19 mouse cellular contexts compared by ENCODE assay signal in genomic region chr2:156625307-156625706, GRCm38 (mm10). TPM values are rescaled to one million over a fixed set of nuclear protein-coding genes. Genes with fewer than 3 reads are reported as not detected.
DNase-seq lines count a peak whose midpoint lies in the region; ATAC-seq and TF ChIP-seq lines count a peak whose summit lies in the region.
"Had no signal": no experiment of that assay in that cellular context is flagged by ENCODE, and none has a peak within 500 bp of the region (broad histone marks: within the 10 kb centered on the region; RNA-seq: fewer than 3 reads in every experiment).

No protein-coding gene starts in this region.

- H3K9ac ChIP-seq in heart, adult 2 months (ENCODE audit: low read depth, low read length), result peak overlapping the region; percentile 21; the same call in 1 of the 2 replicates
- peak overlapping the region; percentile 33 for H3K9ac ChIP-seq in heart, embryonic 13.5 days
- H3K9ac ChIP-seq in forebrain, embryonic 16.5 days (replicated peaks; ENCODE audit: low read depth, low read length), result no peak overlapping the region
- H3K9ac ChIP-seq in stomach, postnatal 0 days (ENCODE audit: low read length), result no peak overlapping the region
- H3K9ac ChIP-seq: embryonic facial prominence, embryonic 15.5 days; forebrain, embryonic 13.5 days had no signal

- H3K36me3 ChIP-seq in heart, adult 2 months (ENCODE audit: control insufficient read depth, insufficient read depth, low read length), result no peaks in the 10 kb centered on the region
- no peaks in the 10 kb centered on the region for H3K36me3 ChIP-seq in heart, embryonic 13.5 days
- no peaks in the 10 kb centered on the region for H3K36me3 ChIP-seq in forebrain, embryonic 16.5 days (ENCODE audit: control insufficient read depth, insufficient read depth)
- H3K36me3 ChIP-seq in stomach, postnatal 0 days (ENCODE audit: control insufficient read depth, insufficient read depth, low read length), result no peaks in the 10 kb centered on the region
- H3K36me3 ChIP-seq: embryonic facial prominence, embryonic 15.5 days had no signal

- TF ChIP-seq CTCF in gastrocnemius, adult 2 months (IDR thresholded peaks at IDR 0.05), result no peak
- no peak for TF ChIP-seq CTCF in heart, adult 2 months (IDR thresholded peaks at IDR 0.05)
- no peak for TF ChIP-seq CTCF in stomach, postnatal 0 days (IDR thresholded peaks at IDR 0.05; ENCODE audit: low read depth)

- H3K27ac ChIP-seq in gastrocnemius, adult 2 months, result no peak overlapping the region
- H3K27ac ChIP-seq in heart, adult 2 months, result peak overlapping the region; percentile 78
- H3K27ac ChIP-seq in heart, embryonic 13.5 days (replicated peaks), result peak overlapping the region; percentile 74
- no peak overlapping the region for H3K27ac ChIP-seq in forebrain, embryonic 16.5 days (ENCODE audit: low read length)
- H3K27ac ChIP-seq in stomach, postnatal 0 days (replicated peaks), result no peak overlapping the region
- H3K27ac ChIP-seq: embryonic facial prominence, embryonic 15.5 days; forebrain, embryonic 13.5 days had no signal

- peak; percentile 70; the same call in 1 of the 2 replicates for TF ChIP-seq EP300 in heart, adult 2 months (IDR thresholded peaks at IDR 0.05; ENCODE audit: insufficient read depth, low read depth, low read length)
- no peak for TF ChIP-seq EP300 in stomach, postnatal 0 days (optimal IDR thresholded peaks at IDR 0.05)

- no peak overlapping the region for H3K4me3 ChIP-seq in gastrocnemius, adult 2 months
- H3K4me3 ChIP-seq in heart, adult 2 months, result no peak overlapping the region; the same call in 1 of the 2 replicates
- no peak overlapping the region for H3K4me3 ChIP-seq in heart, embryonic 13.5 days
- no peak overlapping the region for H3K4me3 ChIP-seq in forebrain, embryonic 16.5 days (replicated peaks; ENCODE audit: low read length)
- H3K4me3 ChIP-seq in stomach, postnatal 0 days (ENCODE audit: low read depth, low read length), result no peak overlapping the region
- H3K4me3 ChIP-seq: embryonic facial prominence, embryonic 15.5 days; forebrain, embryonic 13.5 days had no signal

- H3K4me2 ChIP-seq in heart, embryonic 13.5 days, result peak overlapping the region; percentile 35
- H3K4me2 ChIP-seq in forebrain, embryonic 16.5 days (ENCODE audit: low read length), result no peak overlapping the region
- H3K4me2 ChIP-seq in stomach, postnatal 0 days (replicated peaks; ENCODE audit: low read depth), result no peak overlapping the region
- H3K4me2 ChIP-seq: embryonic facial prominence, embryonic 15.5 days; forebrain, embryonic 13.5 days; midbrain, embryonic 11.5 days had no signal

- H3K27me3 ChIP-seq in heart, adult 2 months (ENCODE audit: control insufficient read depth, insufficient read depth, low read length), result no peaks in the 10 kb centered on the region
- peaks cover 71% of the 10 kb centered on the region for H3K27me3 ChIP-seq in heart, embryonic 13.5 days (replicated peaks)
- no peaks in the 10 kb centered on the region for H3K27me3 ChIP-seq in forebrain, embryonic 16.5 days (replicated peaks; ENCODE audit: control insufficient read depth, insufficient read depth, low read length)
- H3K27me3 ChIP-seq in stomach, postnatal 0 days (ENCODE audit: control insufficient read depth, insufficient read depth, low read length), result no peaks in the 10 kb centered on the region
- H3K27me3 ChIP-seq: embryonic facial prominence, embryonic 15.5 days; forebrain, embryonic 13.5 days had no signal

- H3K4me1 ChIP-seq in heart, adult 2 months (ENCODE audit: control insufficient read depth, insufficient read depth, low read length), result peaks cover 3% of the 10 kb centered on the region; the same call in 1 of the 2 replicates
- H3K4me1 ChIP-seq in heart, embryonic 13.5 days, result peaks cover 29% of the 10 kb centered on the region
- H3K4me1 ChIP-seq in forebrain, embryonic 16.5 days (replicated peaks; ENCODE audit: control insufficient read depth, insufficient read depth, low read length), result no peaks in the 10 kb centered on the region
- H3K4me1 ChIP-seq in stomach, postnatal 0 days (replicated peaks; ENCODE audit: control insufficient read depth, insufficient read depth), result no peaks in the 10 kb centered on the region
- H3K4me1 ChIP-seq: embryonic facial prominence, embryonic 15.5 days had no signal

- intact Hi-C loops in gastrocnemius, adult 2 months (cut with DNase I), result no loop called here
- intact Hi-C loops in heart, adult 2 months (cut with DNase I), result no loop called here
- intact Hi-C loops in heart, postnatal 36 days (cut with DNase I), result no loop called here

- peaks cover 4% of the 10 kb centered on the region; the same call in 1 of the 2 replicates for H3K9me3 ChIP-seq in heart, embryonic 13.5 days
- H3K9me3 ChIP-seq in forebrain, embryonic 16.5 days (ENCODE audit: control insufficient read depth, low read length), result no peaks in the 10 kb centered on the region
- no peaks in the 10 kb centered on the region for H3K9me3 ChIP-seq in stomach, postnatal 0 days (ENCODE audit: control insufficient read depth, low read length)

- TF ChIP-seq POLR2A in heart, adult 2 months (IDR thresholded peaks at IDR 0.05; ENCODE audit: insufficient read depth, low read depth, low read length), result no peak

- 66% methylated on average over 18 of the region's 18 CpGs for WGBS in heart, adult 2 months
- WGBS in heart, embryonic 13.5 days, result 57% methylated on average over 18 of the region's 18 CpGs
- 92% methylated on average over 18 of the region's 18 CpGs for WGBS in forebrain, embryonic 16.5 days
- WGBS in stomach, postnatal 0 days, result 80% methylated on average over 18 of the region's 18 CpGs

- H3K79me2 ChIP-seq in heart, adult 2 months (replicated peaks; ENCODE audit: control insufficient read depth, insufficient read depth, low read length), result no peaks in the 10 kb centered on the region

- ATAC-seq in heart, embryonic 13.5 days (ENCODE audit: extremely low read depth, insufficient number of reproducible peaks, low FRiP score, low TSS enrichment), result no peak
- no peak for ATAC-seq in forebrain, embryonic 16.5 days
- no peak for ATAC-seq in stomach, postnatal 0 days (ENCODE audit: low FRiP score, low TSS enrichment)
- ATAC-seq: forebrain, embryonic 13.5 days; hindbrain, embryonic 16.5 days had no signal

- DNase-seq in gastrocnemius, adult 2 months, result peak; percentile 34
- no peak for DNase-seq in gastrocnemius, adult 18-20 months (ENCODE audit: low spot score)
- peak; percentile 48 to 75 for DNase-seq in heart, adult 2 months
- DNase-seq in heart, postnatal 36 days, result peak; percentile 24 to 47
- DNase-seq in adipocyte (ENCODE audit: low spot score), result no peak
- no peak for DNase-seq in stomach, postnatal 0 days (ENCODE audit: low spot score)
- DNase-seq: cerebellum, adult 9-11 months; kidney, adult 2 months; kidney, postnatal 4 days; liver; lung, adult 18-20 months; lung, postnatal 4 days; thymus, postnatal 4 days had no signal

RNA-seq across cellular contexts. Expression of gene Dlgap4, which starts 11.8 kb away (rescaled TPM):
- total RNA-seq in gastrocnemius, adult 2 months (2021), result 10 to 100 TPM; 43.5 to 55.3 TPM
- total RNA-seq in gastrocnemius, adult 18-20 months (2021), result 10 to 100 TPM; 46.8 to 62.9 TPM
- total RNA-seq in heart, adult 2 months (2021), result 10 to 100 TPM; 31.3 to 32.5 TPM
- polyA plus RNA-seq in heart, adult 2 months (2012; rRNA removed), result 61.0 and 61.5 TPM in 2 replicates
- polyA plus RNA-seq in heart, embryonic 13.5 days (2015; fragmentation: Nextera tagmentation; extraction: Ambion mirVana), result 51.9 and 53.5 TPM in 2 replicates
- 10 to 100 TPM; 35.5 to 38.2 TPM for total RNA-seq in heart, postnatal 36 days (2021)
- polyA plus RNA-seq in forebrain, embryonic 16.5 days (2015; fragmentation: Nextera tagmentation; extraction: Ambion mirVana), result 342 and 361 TPM in 2 replicates
- polyA plus RNA-seq in stomach, postnatal 0 days (2015; fragmentation: Nextera tagmentation; extraction: Ambion mirVana), result 50.7 and 59.0 TPM in 2 replicates

Comparison
In these comparisons a context has a peak if more than half of its experiments do, and no peak if none do; other contexts are left out.
1. DNase-seq: peak in gastrocnemius, adult 2 months (single experiment), heart, adult 2 months (2 of 2) and heart, postnatal 36 days (2 of 2); none in gastrocnemius, adult 18-20 months (single experiment), adipocyte (single experiment) and stomach, postnatal 0 days (single experiment).
2. H3K27ac ChIP-seq: peak in heart, adult 2 months (single experiment) and heart, embryonic 13.5 days (single experiment); none in gastrocnemius, adult 2 months (single experiment), forebrain, embryonic 16.5 days (single experiment) and stomach, postnatal 0 days (single experiment).
3. H3K9ac ChIP-seq: peak in heart, adult 2 months (single experiment) and heart, embryonic 13.5 days (single experiment); none in forebrain, embryonic 16.5 days (single experiment) and stomach, postnatal 0 days (single experiment).